Mouse (Mus musculus): ENCODE measurements around the gene Neil3. TPM values are rescaled to one million over a fixed set of nuclear protein-coding genes. Genes with fewer than 3 reads are reported as not detected.
"Not testable (repeated sequence)": the region's sequence is repeated elsewhere in the genome, so short reads cannot be mapped to it uniquely, and the experiment has no call there.

Neil3 gene
- polyA plus RNA-seq, 1 experiment from 2014 or later, result 28.5 TPM

DNA sequence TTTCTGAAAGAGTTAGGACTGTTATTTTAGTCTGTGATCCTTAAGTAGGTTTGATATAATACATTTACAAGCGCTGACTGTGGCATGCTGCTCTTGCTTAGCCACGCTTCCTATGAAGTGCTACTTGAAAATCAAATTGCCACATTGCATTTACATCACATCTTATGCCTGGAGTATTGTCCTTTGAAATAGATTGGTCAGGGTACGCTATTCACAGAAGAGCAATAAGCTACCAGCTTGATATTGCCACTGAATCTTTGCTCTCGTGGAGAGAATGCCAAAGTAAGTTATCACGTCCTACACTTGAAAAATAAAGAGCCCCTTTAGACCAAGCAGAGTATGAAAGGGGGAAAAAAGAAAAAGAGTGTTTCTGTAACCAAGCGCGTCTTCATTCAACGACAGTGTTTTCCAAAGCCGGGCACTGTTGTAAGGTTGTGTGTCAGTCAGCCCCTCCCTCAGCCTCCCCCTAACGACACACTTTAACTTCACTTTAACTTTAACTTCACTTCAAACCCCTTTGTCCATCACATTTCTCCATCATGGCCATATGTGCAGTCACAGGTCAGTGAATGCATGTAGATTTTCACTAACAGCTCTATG is 76.3 kb downstream of the Neil3 start:
- H3K27me3 ChIP-seq (ENCODE audit: insufficient read depth, low read length), result no peaks in the 10 kb centered on the region
- no peaks in the 10 kb centered on the region for H3K36me3 ChIP-seq (ENCODE audit: insufficient read depth, low read length)
- 85% methylated on average over 10 of the region's 10 CpGs for WGBS
- no peak overlapping the region for H3K4me3 ChIP-seq (ENCODE audit: low read length)
- ATAC-seq (ENCODE audit: low FRiP score, low TSS enrichment), result no peak
- H3K9me3 ChIP-seq (ENCODE audit: low read length), result no peaks in the 10 kb centered on the region
- no peaks in the 10 kb centered on the region for H3K4me1 ChIP-seq (ENCODE audit: insufficient read depth, low read length)
- no peak overlapping the region for H3K27ac ChIP-seq (ENCODE audit: low read length)
- no peak overlapping the region for H3K9ac ChIP-seq (replicated peaks; ENCODE audit: low read length)
- no peak overlapping the region for H3K4me2 ChIP-seq (replicated peaks; ENCODE audit: low read depth, low read length)

DNA sequence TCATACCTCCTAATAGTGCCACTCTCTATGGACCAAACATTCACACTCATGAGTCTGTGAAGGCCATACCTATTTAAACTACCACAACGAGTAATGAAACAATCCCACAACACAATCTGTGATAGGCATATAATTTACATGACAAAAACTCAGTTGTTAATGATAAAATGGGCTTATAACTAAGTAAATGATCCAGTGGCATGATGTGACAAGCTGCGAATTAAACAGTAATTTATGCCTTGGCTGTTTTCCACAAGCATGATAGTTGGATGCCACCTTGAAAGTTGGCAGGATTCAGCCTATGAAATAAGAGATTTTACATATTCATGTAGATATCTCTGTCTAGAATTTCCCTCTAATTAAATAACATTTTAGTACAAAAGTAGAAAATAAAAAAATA is 99.3 kb downstream of the Neil3 start:
- no peak for ATAC-seq (ENCODE audit: low FRiP score, low TSS enrichment)
- no peaks in the 10 kb centered on the region for H3K4me1 ChIP-seq (ENCODE audit: insufficient read depth, low read length)
- H3K9ac ChIP-seq (replicated peaks; ENCODE audit: low read length), result no peak overlapping the region
- no peaks in the 10 kb centered on the region for H3K9me3 ChIP-seq (ENCODE audit: low read length)
- no peak overlapping the region for H3K4me3 ChIP-seq (ENCODE audit: low read length)
- H3K4me2 ChIP-seq (replicated peaks; ENCODE audit: low read depth, low read length), result no peak overlapping the region
- H3K36me3 ChIP-seq (ENCODE audit: insufficient read depth, low read length), result no peaks in the 10 kb centered on the region
- 84% methylated on average over 2 of the region's 2 CpGs for WGBS
- no peak overlapping the region for H3K27ac ChIP-seq (ENCODE audit: low read length)
- H3K27me3 ChIP-seq (ENCODE audit: insufficient read depth, low read length), result no peaks in the 10 kb centered on the region

DNA sequence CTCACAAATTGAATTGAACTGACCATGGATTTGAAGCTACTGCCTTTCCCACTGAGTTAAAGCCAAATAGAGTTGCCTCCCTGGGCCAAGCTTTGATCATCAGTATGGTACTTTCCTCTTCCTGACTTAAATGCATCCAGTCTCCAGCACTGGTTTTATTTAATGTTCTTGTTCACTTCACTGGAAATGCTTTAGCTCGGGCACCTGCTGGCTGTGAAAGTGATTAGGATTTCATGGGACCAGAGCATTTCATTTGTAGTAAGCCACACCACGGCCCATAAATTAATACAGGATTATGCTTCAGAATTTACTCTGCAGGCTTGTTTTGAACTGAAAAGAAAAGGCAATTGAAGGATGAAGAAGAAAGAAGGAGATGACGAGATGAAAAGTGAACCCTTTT is 100.8 kb downstream of the Neil3 start:
- not testable (repeated sequence) for H3K9ac ChIP-seq (replicated peaks; ENCODE audit: low read length); H3K36me3 ChIP-seq (ENCODE audit: insufficient read depth, low read length); H3K4me2 ChIP-seq (replicated peaks; ENCODE audit: low read depth, low read length); H3K27ac ChIP-seq (ENCODE audit: low read length); ATAC-seq (ENCODE audit: low FRiP score, low TSS enrichment); H3K9me3 ChIP-seq (ENCODE audit: low read length); H3K27me3 ChIP-seq (ENCODE audit: insufficient read depth, low read length); H3K4me1 ChIP-seq (ENCODE audit: insufficient read depth, low read length); H3K4me3 ChIP-seq (ENCODE audit: low read length)
- WGBS, result 66% methylated on average over 3 of the region's 3 CpGs

Other genes starting within 250 kb of the Neil3 start
- 37.8 and 41.4 TPM in 2 replicates for gene Aga, start 127.3 kb downstream of the Neil3 start, polyA plus RNA-seq (2015; fragmentation: Nextera tagmentation; extraction: Ambion mirVana)